Mouse (Mus musculus) heart, adult 2 months (tissue): ENCODE data around the gene Pias4. TPM values are rescaled to one million over a fixed set of nuclear protein-coding genes. Genes with fewer than 3 reads are reported as not detected.
"Not testable (repeated sequence)": the region's sequence is repeated elsewhere in the genome, so short reads cannot be mapped to it uniquely, and the experiment has no call there.

ENCODE experiments used
- DNase-seq, 2 experiments: peaks; one replicate each; pipeline ENCODE4 v3.0.0; 2021
- H3K27ac ChIP-seq: fragments of 200-600 bp; 2 replicates; pipeline ENCODE4 v1.8.1; 2022
- H3K27me3 ChIP-seq: fragments of 200-500 bp; 2 replicates; pipeline ENCODE4 v1.6.1; 2012; ENCODE audit warnings: mild to moderate bottlenecking, low read length, inconsistent platforms, mixed read lengths; ENCODE audit not compliant: control insufficient read depth, insufficient read depth
- H3K36me3 ChIP-seq: fragments of 200-500 bp; 2 replicates; pipeline ENCODE4 v1.6.1; 2012; ENCODE audit warnings: low read length, inconsistent platforms; ENCODE audit not compliant: control insufficient read depth, insufficient read depth
- H3K4me1 ChIP-seq: fragments of 200-500 bp; 2 replicates; pipeline ENCODE4 v1.6.1; 2011; ENCODE audit warnings: low read length; ENCODE audit not compliant: control insufficient read depth, insufficient read depth
- H3K4me3 ChIP-seq: fragments of 200-600 bp; 2 replicates; pipeline ENCODE4 v1.8.1; 2022
- H3K79me2 ChIP-seq: fragments of 200-500 bp; replicated peaks from 2 replicates; pipeline ENCODE4 v1.6.1; 2012; ENCODE audit warnings: mild to moderate bottlenecking, inconsistent platforms, low read length, moderate library complexity, mixed read lengths; ENCODE audit not compliant: control insufficient read depth, insufficient read depth
- H3K9ac ChIP-seq: fragments of 200-500 bp; 2 replicates; pipeline ENCODE4 v1.6.1; 2012; ENCODE audit warnings: low read depth, mild to moderate bottlenecking, control low read depth, inconsistent platforms, low read length, mixed read lengths
- CTCF ChIP-seq: fragments of 200-600 bp; IDR thresholded peaks from 2 replicates; pipeline ENCODE4 v1.8.1; 2022; ENCODE audit warnings: antibody characterized with exemption, mild to moderate bottlenecking, moderate library complexity
- EP300 ChIP-seq: fragments of 200-500 bp; IDR thresholded peaks from 2 replicates; pipeline ENCODE4 v1.6.1; 2011; ENCODE audit warnings: low read depth, low read length, control low read depth; ENCODE audit not compliant: insufficient read depth
- POLR2A ChIP-seq: fragments of 200-500 bp; IDR thresholded peaks from 2 replicates; pipeline ENCODE4 v1.6.1; 2011; ENCODE audit warnings: mild to moderate bottlenecking, low read depth, low read length, control low read depth; ENCODE audit not compliant: insufficient read depth
- WGBS: fragments of 180-500 bp; shearing (Covaris S2); methylation state at CpG from one replicate; pipeline ENCODE4 v1.1.7; 2018; 5-methylcytosine and 5-hydroxymethylcytosine counted together
- intact Hi-C: fragments of 180-260 bp; cut with DNase I; formaldehyde crosslinking; loops from one replicate; pipeline ENCODE4 v1.15.1; 2025
- polyA plus RNA-seq: library from polyadenylated mRNA; depleted of rRNA; stranded (reverse); fragments of >200 nt; gene quantifications from 2 replicates; pipeline ENCODE4 v1.2.3, GENCODE M21; 2012
- total RNA-seq, 2 experiments: library from RNA; stranded (reverse); gene quantifications; 2 replicates each; pipeline ENCODE4 v1.2.3; 2021

Gene Pias4
- total and polyA plus RNA-seq, 3 experiments: 14.1 to 22.3 (median 16.5) TPM

DNA sequence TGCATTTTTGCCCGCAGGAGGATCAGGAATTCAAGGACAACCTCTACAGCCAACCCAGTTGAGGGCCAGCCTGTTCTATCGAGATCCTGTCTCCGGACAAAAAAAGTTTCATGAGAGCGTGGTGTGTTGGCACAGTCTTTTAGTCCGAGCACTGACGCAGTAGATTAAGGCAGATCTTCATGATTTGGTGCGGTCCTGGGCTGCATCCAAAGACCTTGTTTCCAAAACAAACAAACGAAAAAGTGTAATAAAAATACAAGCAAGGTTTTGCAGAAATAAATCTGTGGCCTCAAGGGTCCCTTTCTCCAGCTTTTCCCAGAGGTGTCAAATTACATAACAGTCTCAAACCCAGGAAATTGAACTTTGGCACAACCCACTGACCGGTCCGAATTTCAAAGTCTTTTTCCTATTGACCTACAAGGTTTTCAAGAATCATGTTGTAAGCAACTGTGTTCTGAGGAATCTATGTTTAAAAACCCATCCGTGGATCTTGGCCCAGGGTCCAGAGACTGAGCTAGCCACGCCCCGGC is 8.3 kb upstream of the Pias4 start:
- Histone ChIP-seq H3K79me2 (peaks cover 4% of the 10 kb centered on the region; the same call in 1 of the 2 replicates), H3K27me3 (no peaks in the 10 kb centered on the region), H3K4me1 (peaks cover 11% of the 10 kb centered on the region), H3K36me3 (peaks cover 3% of the 10 kb centered on the region; the same call in 1 of the 2 replicates), H3K4me3 (peak overlapping the region; percentile 68), H3K27ac (peak overlapping the region; percentile 89), H3K9ac (peak overlapping the region; percentile 20; the same call in 1 of the 2 replicates)
- 2% methylated on average over 13 of the region's 13 CpGs for WGBS
- no peak for TF ChIP-seq CTCF
- TF ChIP-seq POLR2A: no peak
- no peak for TF ChIP-seq EP300
- intact Hi-C loops: loop anchor here (2.0 to 10.0 kb wide), 5 partner anchors 71 to 431 kb away; partner anchors contain the start of genes Ap3d1 and Map2k2
- peak in 1 of 2 experiments; percentile 62 for DNase-seq

- intact Hi-C loops: loop anchor here (2.0 to 10.0 kb wide), 4 partner anchors 89 to 431 kb away; partner anchors contain the start of gene Ap3d1
- Histone ChIP-seq H3K4me1 (peaks cover 11% of the 10 kb centered on the region), H3K27ac (peak overlapping the region; percentile 89)
- H3K36me3 ChIP-seq, H3K4me3 ChIP-seq, H3K79me2 ChIP-seq, H3K9ac ChIP-seq, DNase-seq, H3K27me3 ChIP-seq: not testable (repeated sequence)
- 2% methylated on average over 4 of the region's 4 CpGs for WGBS
These were observed 7.6 kb upstream of the Pias4 start for GRCm38 (mm10) chr10:81175345-81175701.

DNA sequence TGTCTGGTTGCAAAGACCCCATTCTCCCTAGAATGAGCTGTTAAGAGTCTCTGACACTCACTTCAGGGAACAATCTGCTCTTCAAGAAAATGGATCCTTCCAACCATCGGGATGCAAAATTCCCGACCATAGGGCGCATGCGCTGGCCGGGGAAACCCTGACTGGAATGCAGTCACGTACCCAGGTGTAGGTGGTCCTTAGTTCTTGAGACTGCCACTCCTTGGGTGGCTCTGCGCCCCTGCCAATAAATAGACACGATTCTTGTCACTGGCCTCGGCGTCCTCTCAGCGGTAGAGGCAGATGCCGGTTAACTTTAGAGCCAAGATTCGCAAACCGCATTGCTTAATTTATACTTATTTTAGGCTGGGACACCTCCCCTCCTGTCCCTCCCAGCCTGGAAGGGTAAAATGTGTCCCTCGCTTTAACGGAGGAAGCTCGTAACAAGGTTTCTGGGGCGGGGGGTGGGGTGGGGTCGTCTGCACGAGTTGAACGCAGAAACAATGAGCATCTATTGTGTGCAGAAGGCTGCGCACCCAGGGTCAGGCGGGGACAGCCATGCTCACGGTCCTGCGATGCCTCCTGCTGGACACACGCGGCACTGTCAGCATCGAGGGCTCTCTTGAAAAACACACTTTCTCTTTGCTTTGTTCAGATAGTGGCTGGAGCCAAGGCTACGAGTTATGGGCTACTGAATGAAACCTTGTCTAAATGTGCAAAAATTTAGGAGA is 7.1 kb upstream of the Pias4 start:
- H3K27me3 ChIP-seq: no peaks in the 10 kb centered on the region
- peaks cover 4% of the 10 kb centered on the region; the same call in 1 of the 2 replicates for H3K79me2 ChIP-seq
- DNase-seq: peak; percentile 88 to 92
- intact Hi-C loops: loop anchor here (2.0 to 10.0 kb wide), 5 partner anchors 88 to 430 kb away; partner anchors contain the start of gene Ap3d1
- H3K9ac ChIP-seq: peak overlapping the region; percentile 28
- H3K4me1 ChIP-seq: peaks cover 11% of the 10 kb centered on the region
- H3K36me3 ChIP-seq: peaks cover 3% of the 10 kb centered on the region; the same call in 1 of the 2 replicates
- TF ChIP-seq EP300 (peak; percentile 96; the same call in 1 of the 2 replicates), POLR2A (no peak), CTCF (peak; percentile 99)
- H3K4me3 ChIP-seq: peak overlapping the region; percentile 34
- H3K27ac ChIP-seq: peak overlapping the region; percentile 89
- 5% methylated on average over 29 of the region's 29 CpGs for WGBS

DNA sequence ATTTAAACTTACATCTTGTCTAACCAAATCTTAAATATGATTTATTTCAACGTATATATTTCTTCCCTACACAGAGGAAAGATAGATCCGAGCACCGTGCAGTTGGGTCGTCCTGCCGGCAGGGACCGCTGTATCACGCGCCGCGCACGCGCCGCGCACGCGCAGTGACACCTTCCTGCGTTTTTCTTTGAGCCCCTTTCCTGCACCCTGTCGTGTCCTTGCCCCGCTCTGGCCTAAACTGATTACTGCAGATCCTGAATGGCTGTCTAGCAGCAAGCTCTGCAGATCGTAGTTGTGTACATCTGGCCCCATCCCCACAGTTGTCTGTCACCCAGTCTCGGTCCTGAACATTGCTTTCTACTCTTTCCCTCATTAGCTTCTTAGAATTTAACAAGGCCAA is 5.4 kb upstream of the Pias4 start:
- peak overlapping the region; percentile 86 for H3K27ac ChIP-seq
- peak overlapping the region; percentile 40 for H3K9ac ChIP-seq
- no peaks in the 10 kb centered on the region for H3K27me3 ChIP-seq
- 8% methylated on average over 21 of the region's 21 CpGs for WGBS
- H3K36me3 ChIP-seq: no peaks in the 10 kb centered on the region
- intact Hi-C loops: loop anchor here (5.0 to 10.0 kb wide), 2 partner anchors 156 to 428 kb away; partner anchors contain the start of gene Ap3d1
- DNase-seq: peak; percentile 86 to 88
- H3K4me1 ChIP-seq: peaks cover 11% of the 10 kb centered on the region
- TF ChIP-seq EP300 (peak; percentile 81; the same call in 1 of the 2 replicates), CTCF (peak; percentile 98; the same call in 1 of the 2 replicates), POLR2A (peak; percentile 94)
- H3K79me2 ChIP-seq: peaks cover 4% of the 10 kb centered on the region; the same call in 1 of the 2 replicates
- H3K4me3 ChIP-seq: peak overlapping the region; percentile 38

DNA sequence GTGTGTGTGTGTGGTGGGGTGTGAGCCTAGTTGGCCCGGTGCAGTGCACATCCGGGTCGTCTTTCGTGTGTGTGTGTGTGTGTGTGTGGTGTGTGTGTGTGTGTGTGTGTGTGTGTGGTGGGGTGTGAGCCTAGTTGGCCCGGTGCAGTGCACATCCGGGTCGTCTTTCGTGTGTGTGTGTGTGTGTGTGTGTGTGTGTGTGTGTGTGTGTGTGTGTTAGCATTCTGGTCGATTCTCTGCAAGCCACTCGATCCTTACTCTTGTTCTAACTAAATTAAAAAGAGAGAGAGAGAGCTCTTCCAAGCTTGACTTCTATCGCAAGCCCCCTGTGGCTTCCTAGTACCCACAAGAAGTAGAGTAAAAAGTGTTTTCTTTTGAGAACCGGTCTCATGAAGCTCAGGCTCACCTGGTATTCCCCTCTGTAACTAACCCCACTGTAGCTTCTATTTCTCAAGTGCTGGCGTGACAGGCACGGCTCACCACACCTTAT is 1.7 kb upstream of the Pias4 start:
- H3K36me3 ChIP-seq, H3K27me3 ChIP-seq, H3K4me3 ChIP-seq, H3K4me1 ChIP-seq, H3K79me2 ChIP-seq, DNase-seq, intact Hi-C loops, H3K9ac ChIP-seq: not testable (repeated sequence)
- H3K27ac ChIP-seq: peak overlapping the region; percentile 71
- WGBS: 16% methylated on average over 13 of the region's 14 CpGs
